Mouse (Mus musculus) macrophage (primary cell): Measurements from ENCODE around the gene Fubp1. TPM values are rescaled to one million over a fixed set of nuclear protein-coding genes. Genes with fewer than 3 reads are reported as not detected.

Source experiments
- H3K27ac ChIP-seq: fragments of 350-480 bp; formaldehyde crosslinking; 2 replicates; pipeline ENCODE4 v1.9.0; 2021
- H3K36me3 ChIP-seq: fragments of 350-480 bp; formaldehyde crosslinking; 2 replicates; pipeline ENCODE4 v1.9.0; 2021; ENCODE audit errors: inconsistent target
- H3K4me3 ChIP-seq: fragments of 350-480 bp; formaldehyde crosslinking; 2 replicates; pipeline ENCODE4 v1.9.0; 2021; ENCODE audit errors: inconsistent target
- H3K79me2 ChIP-seq: fragments of 350-480 bp; formaldehyde crosslinking; 2 replicates; pipeline ENCODE4 v1.9.0; 2021; ENCODE audit errors: inconsistent target
- WGBS: methylation state at CpG from one replicate; pipeline ENCODE4 v1.1.7; 2026; ENCODE audit warnings: inconsistent platforms; ENCODE audit not compliant: missing documents; 5-methylcytosine and 5-hydroxymethylcytosine counted together
- polyA plus RNA-seq: library from polyadenylated mRNA; stranded (reverse); fragments of 250-400 nt; gene quantifications from 3 replicates; pipeline ENCODE4 v1.2.4, GENCODE M21; 2018; ENCODE audit warnings: inconsistent platforms

Gene Fubp1
- polyA plus RNA-seq, 1 experiment from 2014 or later = 88.5 TPM

GRCm38 (mm10) chr3:152265351-152266035, 55.3 kb downstream of the Fubp1 start:
- Histone ChIP-seq H3K79me2 (no peaks in the 10 kb centered on the region), H3K4me3 (no peak overlapping the region), H3K27ac (no peak overlapping the region), H3K36me3 (no peaks in the 10 kb centered on the region)
- 4% methylated on average over 58 of the region's 63 CpGs for WGBS

GRCm38 (mm10) chr3:152266036-152266421, 55.8 kb downstream of the Fubp1 start, which contains the start of gene Nexn:
Gene Nexn (minus strand): TSS chr3:152266350.
- H3K79me2 ChIP-seq = no peaks in the 10 kb centered on the region
- H3K4me3 ChIP-seq = no peak within 1 kb of the TSS
- no peaks in the 10 kb centered on the region for H3K36me3 ChIP-seq
- 25% methylated on average over 13 of the region's 13 CpGs for WGBS
- H3K27ac ChIP-seq = no peak within 1 kb of the TSS

GRCm38 (mm10) chr3:152268099-152268498, 57.9 kb downstream of the Fubp1 start:
- Histone ChIP-seq H3K79me2 (no peaks in the 10 kb centered on the region), H3K36me3 (no peaks in the 10 kb centered on the region), H3K4me3 (no peak overlapping the region), H3K27ac (no peak overlapping the region)
- 86% methylated on average over 14 of the region's 14 CpGs for WGBS

- no peaks in the 10 kb centered on the region for H3K36me3 ChIP-seq
These were observed 61.0 kb downstream of the Fubp1 start for GRCm38 (mm10) chr3:152271071-152271710.

GRCm38 (mm10) chr3:152271876-152272275, 61.7 kb downstream of the Fubp1 start:
- no peak overlapping the region for H3K27ac ChIP-seq
- H3K79me2 ChIP-seq = no peaks in the 10 kb centered on the region
- no peaks in the 10 kb centered on the region for H3K36me3 ChIP-seq
- H3K4me3 ChIP-seq = no peak overlapping the region
- WGBS = 94% methylated on average over 6 of the region's 6 CpGs

More at GRCm38 (mm10) chr3:152271071-152271710, 61.0 kb downstream of the Fubp1 start:
- Histone ChIP-seq H3K27ac (no peak overlapping the region), H3K79me2 (no peaks in the 10 kb centered on the region), H3K4me3 (no peak overlapping the region)
- WGBS = 98% methylated on average over 10 of the region's 10 CpGs

GRCm38 (mm10) chr3:152272974-152273685, 62.9 kb downstream of the Fubp1 start:
- H3K36me3 ChIP-seq = no peaks in the 10 kb centered on the region
- 98% methylated on average over 10 of the region's 20 CpGs for WGBS

GRCm38 (mm10) chr3:152275008-152275407, 64.8 kb downstream of the Fubp1 start:
- H3K36me3 ChIP-seq = no peaks in the 10 kb centered on the region
- no peak overlapping the region for H3K27ac ChIP-seq
- H3K79me2 ChIP-seq = no peaks in the 10 kb centered on the region
- WGBS = 94% methylated on average over 8 of the region's 8 CpGs
- no peak overlapping the region for H3K4me3 ChIP-seq

More at GRCm38 (mm10) chr3:152272974-152273685, 62.9 kb downstream of the Fubp1 start:
- Histone ChIP-seq H3K79me2 (no peaks in the 10 kb centered on the region), H3K27ac (no peak overlapping the region), H3K4me3 (no peak overlapping the region)

- 86% methylated on average over 2 of the region's 3 CpGs for WGBS
- Histone ChIP-seq H3K4me3 (no peak overlapping the region), H3K27ac (no peak overlapping the region), H3K36me3 (no peaks in the 10 kb centered on the region), H3K79me2 (no peaks in the 10 kb centered on the region)
These were observed 66.7 kb downstream of the Fubp1 start for GRCm38 (mm10) chr3:152276935-152277334.

- no peak overlapping the region for H3K27ac ChIP-seq
- H3K4me3 ChIP-seq = no peak overlapping the region
- H3K79me2 ChIP-seq = no peaks in the 10 kb centered on the region
- no peaks in the 10 kb centered on the region for H3K36me3 ChIP-seq
- WGBS = 92% methylated on average over 2 of the region's 2 CpGs
These were observed 67.7 kb downstream of the Fubp1 start for GRCm38 (mm10) chr3:152277912-152278311.

- 90% methylated on average over 2 of the region's 2 CpGs for WGBS
- Histone ChIP-seq H3K36me3 (no peaks in the 10 kb centered on the region), H3K27ac (no peak overlapping the region), H3K79me2 (no peaks in the 10 kb centered on the region), H3K4me3 (no peak overlapping the region)
These were observed 68.2 kb downstream of the Fubp1 start for GRCm38 (mm10) chr3:152278431-152278830.

GRCm38 (mm10) chr3:152282126-152282525, 71.9 kb downstream of the Fubp1 start:
- Histone ChIP-seq H3K36me3 (no peaks in the 10 kb centered on the region), H3K27ac (no peak overlapping the region), H3K79me2 (no peaks in the 10 kb centered on the region), H3K4me3 (no peak overlapping the region)
- 84% methylated on average over 3 of the region's 3 CpGs for WGBS

- Histone ChIP-seq H3K4me3 (no peak overlapping the region), H3K27ac (no peak overlapping the region)
- 100% methylated on average over 1 of the region's 1 CpGs for WGBS
These were observed 74.1 kb downstream of the Fubp1 start for GRCm38 (mm10) chr3:152284306-152284705.

GRCm38 (mm10) chr3:152284759-152285158, 74.5 kb downstream of the Fubp1 start:
- no peaks in the 10 kb centered on the region for H3K36me3 ChIP-seq
- no peak overlapping the region for H3K4me3 ChIP-seq
- H3K27ac ChIP-seq = no peak overlapping the region
- no peaks in the 10 kb centered on the region for H3K79me2 ChIP-seq
- WGBS = 95% methylated on average over 5 of the region's 5 CpGs

More at GRCm38 (mm10) chr3:152284306-152284705, 74.1 kb downstream of the Fubp1 start:
- Histone ChIP-seq H3K36me3 (no peaks in the 10 kb centered on the region), H3K79me2 (no peaks in the 10 kb centered on the region)
